Mouse (Mus musculus) forebrain, embryonic 12.5 days (tissue): ENCODE measurements around the gene Gpsm3. TPM values are rescaled to one million over a fixed set of nuclear protein-coding genes. Genes with fewer than 3 reads are reported as not detected.

ENCODE experiments used
- ATAC-seq: fragments of 200-750 bp; cut with Nextera tagmentation; 2 replicates; pipeline ENCODE4 v1.8.0; 2017; ENCODE audit warnings: moderate TSS enrichment; ENCODE audit not compliant: low FRiP score
- H3K27ac ChIP-seq: fragments of 300-500 bp; sonication (generic); 2 replicates; pipeline ENCODE4 v1.5.1; 2016; ENCODE audit warnings: mild to moderate bottlenecking
- H3K27me3 ChIP-seq: fragments of 300-500 bp; sonication (generic); 2 replicates; pipeline ENCODE4 v1.6.1; 2016; ENCODE audit warnings: mild to moderate bottlenecking
- H3K36me3 ChIP-seq: fragments of 300-500 bp; sonication (generic); replicated peaks from 2 replicates; pipeline ENCODE4 v1.6.1; 2016; ENCODE audit warnings: mild to moderate bottlenecking
- H3K4me1 ChIP-seq: fragments of 300-500 bp; sonication (generic); 2 replicates; pipeline ENCODE4 v1.6.1; 2016
- H3K4me2 ChIP-seq: fragments of 300-500 bp; sonication (generic); 2 replicates; pipeline ENCODE4 v1.6.1; 2016; ENCODE audit warnings: mild to moderate bottlenecking, moderate library complexity
- H3K4me3 ChIP-seq: fragments of 300-500 bp; sonication (generic); replicated peaks from 2 replicates; pipeline ENCODE4 v1.5.1; 2016; ENCODE audit warnings: mild to moderate bottlenecking
- H3K9ac ChIP-seq: fragments of 300-500 bp; sonication (generic); 2 replicates; pipeline ENCODE4 v1.6.1; 2016; ENCODE audit warnings: mild to moderate bottlenecking
- H3K9me3 ChIP-seq: fragments of 300-500 bp; sonication (generic); 2 replicates; pipeline ENCODE4 v1.6.1; 2016
- WGBS: fragments of 180-500 bp; shearing (Covaris S2); methylation state at CpG from one replicate; pipeline ENCODE4 v1.1.7; 2016; 5-methylcytosine and 5-hydroxymethylcytosine counted together
- polyA plus RNA-seq: library from polyadenylated mRNA; unstranded; fragments of >200 nt; fragmentation: Nextera tagmentation; extraction: Ambion mirVana; gene quantifications from 2 replicates; pipeline ENCODE4 v1.2.1, GENCODE M21; 2016

Gene Gpsm3
- polyA plus RNA-seq, 1 experiment from 2014 or later: 2.7 TPM

DNA sequence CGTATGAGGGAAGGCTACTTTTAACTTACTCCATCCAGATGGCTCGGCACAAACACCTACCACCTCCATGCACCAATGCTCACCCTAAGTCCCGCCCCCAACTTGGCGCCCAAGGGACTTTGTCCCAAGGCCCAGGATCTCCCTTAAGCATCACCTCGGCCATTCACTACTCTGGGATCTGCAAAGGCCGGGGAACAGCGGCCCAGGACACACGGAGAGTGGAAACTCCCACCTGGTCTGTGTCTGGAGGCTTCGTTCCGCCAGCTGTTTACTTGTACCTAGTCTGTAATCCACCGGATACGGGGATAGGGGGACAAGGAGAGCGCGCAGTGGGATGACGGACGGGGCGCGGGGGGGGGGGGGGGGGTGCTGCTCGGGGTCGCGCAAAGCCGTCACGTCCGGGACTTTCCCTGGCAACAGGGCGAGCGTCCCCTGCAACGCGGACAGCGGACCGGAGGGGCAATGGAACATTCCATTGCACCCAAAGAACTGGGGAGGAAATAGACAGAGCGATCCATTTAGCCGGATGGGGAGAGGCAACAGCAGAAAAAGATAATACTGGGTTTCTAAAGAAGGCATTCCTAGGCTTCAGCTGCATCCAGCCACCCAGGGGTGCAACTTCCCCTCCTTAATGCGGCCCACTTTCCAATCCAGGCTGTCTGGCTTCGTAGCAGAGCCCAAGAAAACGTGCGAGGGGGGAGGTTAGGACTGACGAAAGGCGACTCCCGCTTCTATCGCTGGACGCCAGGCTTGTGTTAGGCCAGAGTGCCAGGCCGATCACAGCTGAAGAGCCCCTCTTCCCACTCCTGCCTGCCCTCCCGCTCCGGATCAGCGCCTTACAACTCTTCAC lies 37.7 kb downstream of the Gpsm3 start:
- Histone ChIP-seq H3K36me3 (peaks cover 9% of the 10 kb centered on the region), H3K9ac (peak overlapping the region; percentile 73), H3K4me2 (peak overlapping the region; percentile 87), H3K4me3 (peak overlapping the region; percentile 71), H3K27me3 (peaks cover 35% of the 10 kb centered on the region), H3K4me1 (peaks cover 60% of the 10 kb centered on the region), H3K27ac (peak overlapping the region; percentile 92), H3K9me3 (no peaks in the 10 kb centered on the region)
- WGBS: under 1% methylated on average over 43 of the region's 45 CpGs
- peak; percentile 67 for ATAC-seq

DNA sequence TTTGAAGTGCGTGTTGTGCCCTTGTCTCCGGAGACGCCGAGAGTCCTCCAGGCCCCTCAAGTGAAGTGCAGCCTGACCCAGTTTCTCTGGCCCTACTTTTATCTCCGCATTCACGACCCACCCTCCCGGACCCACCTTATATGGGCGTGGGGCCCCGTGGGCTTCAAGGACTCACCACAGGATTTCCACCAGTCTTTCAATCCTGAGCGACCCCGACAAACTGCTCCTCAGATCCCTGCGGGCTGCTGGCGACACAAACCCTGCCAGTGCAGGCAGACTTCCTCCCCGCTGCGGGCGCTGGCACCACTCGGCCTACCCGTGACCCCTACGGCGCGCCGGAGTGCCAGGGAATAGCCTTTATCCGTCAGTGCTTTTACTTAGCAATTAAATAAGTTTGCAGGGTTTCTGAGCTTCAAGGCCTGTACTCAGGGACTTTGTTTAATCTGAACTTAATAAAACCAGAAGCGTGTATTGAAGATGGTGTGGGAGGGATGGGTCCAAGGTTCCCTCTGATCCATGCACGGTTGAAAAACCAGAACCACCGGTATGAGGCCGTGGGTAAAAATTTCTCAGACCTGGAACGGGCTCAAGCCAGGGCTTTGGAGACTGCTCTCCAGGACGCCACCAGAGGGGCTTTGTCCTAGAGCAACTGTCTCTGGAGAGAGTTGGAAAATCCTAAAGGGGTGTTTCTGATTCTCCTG lies 38.5 kb downstream of the Gpsm3 start, which contains the start of gene Ppt2:
Ppt2 (minus strand) TSS at position 568 of the 701 bp plus-strand sequence.
- Histone ChIP-seq H3K4me3 (peak within 1 kb of the TSS; percentile 71), H3K27ac (peak within 1 kb of the TSS; percentile 92), H3K36me3 (peaks cover under 1% of the 10 kb centered on the region; the same call in 1 of the 2 replicates), H3K4me2 (peak within 1 kb of the TSS; percentile 87), H3K9ac (peak within 1 kb of the TSS; percentile 73), H3K4me1 (peaks cover 64% of the 10 kb centered on the region), H3K9me3 (no peaks in the 10 kb centered on the region), H3K27me3 (peaks cover 43% of the 10 kb centered on the region)
- no peak for ATAC-seq
- 6% methylated on average over 29 of the region's 29 CpGs for WGBS

GRCm38 (mm10) chr17:34628644-34628967 lies 39.0 kb downstream of the Gpsm3 start:
- no peak for ATAC-seq
- H3K4me1 ChIP-seq: peaks cover 64% of the 10 kb centered on the region
- 12% methylated on average over 5 of the region's 5 CpGs for WGBS
- no peaks in the 10 kb centered on the region for H3K9me3 ChIP-seq
- H3K4me2 ChIP-seq: peak overlapping the region; percentile 87
- no peaks in the 10 kb centered on the region; the same call in 1 of the 2 replicates for H3K36me3 ChIP-seq
- H3K27ac ChIP-seq: peak overlapping the region; percentile 92
- peak overlapping the region; percentile 71 for H3K4me3 ChIP-seq
- H3K9ac ChIP-seq: peak overlapping the region; percentile 73
- H3K27me3 ChIP-seq: peaks cover 48% of the 10 kb centered on the region

DNA sequence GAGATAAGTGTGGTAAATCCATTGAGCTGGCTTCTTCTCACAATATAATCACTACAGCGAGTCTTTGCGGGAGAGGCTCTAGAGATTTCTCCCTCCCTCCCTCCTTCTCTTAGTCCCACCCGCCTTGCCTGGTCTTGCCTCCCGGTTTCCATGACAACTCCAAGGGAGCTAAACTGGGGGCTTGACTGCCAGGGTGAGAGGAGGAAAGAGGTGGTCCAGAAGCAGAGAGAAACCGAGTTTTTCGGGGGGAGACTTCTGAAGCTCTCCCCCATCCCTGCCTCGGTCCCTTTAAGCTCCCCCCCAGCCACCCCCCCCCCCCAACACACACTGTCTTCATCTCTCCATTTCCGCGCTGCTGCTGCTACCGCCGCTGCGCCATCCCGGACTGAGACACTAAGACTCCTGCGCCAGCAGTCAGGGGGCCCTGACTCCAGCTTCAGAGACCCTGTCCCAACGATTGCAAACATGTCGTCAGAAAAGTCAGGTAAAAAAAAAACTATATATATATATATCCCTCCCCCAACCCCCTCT lies 39.7 kb downstream of the Gpsm3 start, which contains the start of gene Prrt1:
Prrt1 (plus strand) TSS at position 313 of the 531 bp plus-strand sequence.
- H3K9ac ChIP-seq: peak within 1 kb of the TSS; percentile 73
- 0% methylated on average over 14 of the region's 16 CpGs for whole genome bisulfite sequencing
- peaks cover 64% of the 10 kb centered on the region for H3K4me1 ChIP-seq
- peaks cover 53% of the 10 kb centered on the region for H3K27me3 ChIP-seq
- no peaks in the 10 kb centered on the region for H3K36me3 ChIP-seq
- no peaks in the 10 kb centered on the region for H3K9me3 ChIP-seq
- H3K4me2 ChIP-seq: peak within 1 kb of the TSS; percentile 87
- peak within 1 kb of the TSS; percentile 71 for H3K4me3 ChIP-seq
- peak within 1 kb of the TSS; percentile 92 for H3K27ac ChIP-seq
- peak; percentile 48 for ATAC-seq

- Histone ChIP-seq H3K9me3 (no peaks in the 10 kb centered on the region), H3K4me1 (peaks cover 64% of the 10 kb centered on the region), H3K9ac (peak overlapping the region; percentile 73), H3K27me3 (peaks cover 53% of the 10 kb centered on the region), H3K4me3 (peak overlapping the region; percentile 38), H3K36me3 (no peaks in the 10 kb centered on the region), H3K27ac (no peak overlapping the region), H3K4me2 (peak overlapping the region; percentile 87)
- no peak for ATAC-seq
- 17% methylated on average over 12 of the region's 12 CpGs for WGBS
Observed at GRCm38 (mm10) chr17:34629796-34630603, 40.4 kb downstream of the Gpsm3 start.

DNA sequence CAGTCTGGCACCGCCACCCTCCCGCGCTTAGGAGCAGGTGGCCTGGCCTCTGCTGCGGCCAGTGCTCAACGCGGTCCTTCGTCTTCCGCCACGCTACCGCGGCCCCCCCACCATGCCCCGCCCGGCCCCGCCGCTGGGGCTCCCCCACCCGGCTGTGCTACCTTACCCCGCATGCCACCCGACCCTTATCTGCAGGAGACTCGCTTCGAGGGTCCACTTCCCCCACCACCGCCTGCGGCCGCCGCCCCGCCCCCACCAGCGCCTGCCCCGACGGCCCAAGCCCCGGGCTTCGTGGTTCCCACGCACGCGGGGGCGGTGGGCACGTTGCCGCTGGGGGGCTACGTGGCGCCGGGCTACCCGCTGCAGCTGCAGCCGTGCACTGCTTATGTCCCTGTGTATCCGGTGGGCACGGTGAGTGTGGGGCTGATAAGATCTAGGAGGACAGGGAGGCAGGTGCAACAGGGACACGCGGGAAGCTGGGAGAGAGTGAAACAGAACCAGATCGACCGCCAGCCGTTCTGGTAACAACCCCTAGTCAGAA lies 41.2 kb downstream of the Gpsm3 start:
- ATAC-seq: no peak
- peak overlapping the region; percentile 51 for H3K9ac ChIP-seq
- H3K4me2 ChIP-seq: peak overlapping the region; percentile 87
- no peaks in the 10 kb centered on the region for H3K36me3 ChIP-seq
- H3K4me1 ChIP-seq: peaks cover 62% of the 10 kb centered on the region
- H3K4me3 ChIP-seq: peak overlapping the region; percentile 38
- no peaks in the 10 kb centered on the region for H3K9me3 ChIP-seq
- no peak overlapping the region for H3K27ac ChIP-seq
- peaks cover 54% of the 10 kb centered on the region for H3K27me3 ChIP-seq
- WGBS: 4% methylated on average over 45 of the region's 48 CpGs

DNA sequence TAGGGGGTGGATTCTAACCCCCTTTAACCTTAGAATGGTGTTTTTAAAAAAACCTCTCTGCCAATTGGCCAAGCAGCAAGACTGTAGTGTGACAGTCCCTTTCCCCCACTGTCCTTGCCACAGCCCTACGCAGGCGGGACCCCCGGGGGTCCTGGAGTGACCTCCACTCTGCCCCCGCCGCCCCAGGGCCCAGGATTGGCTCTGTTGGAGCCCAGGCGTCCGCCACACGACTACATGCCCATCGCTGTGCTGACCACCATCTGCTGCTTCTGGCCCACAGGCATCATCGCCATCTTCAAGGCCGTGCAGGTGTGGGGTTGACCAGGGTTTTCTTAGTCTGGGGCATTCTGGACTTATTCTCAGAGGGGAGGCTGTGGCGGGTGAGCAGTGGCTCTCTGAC lies 42.0 kb downstream of the Gpsm3 start:
- Histone ChIP-seq H3K9me3 (no peaks in the 10 kb centered on the region), H3K4me2 (peak overlapping the region; percentile 87), H3K4me3 (peak overlapping the region; percentile 36), H3K36me3 (no peaks in the 10 kb centered on the region), H3K9ac (peak overlapping the region; percentile 36), H3K4me1 (peaks cover 54% of the 10 kb centered on the region), H3K27ac (no peak overlapping the region), H3K27me3 (peaks cover 56% of the 10 kb centered on the region)
- 5% methylated on average over 12 of the region's 12 CpGs for WGBS
- ATAC-seq: no peak

- H3K4me3 ChIP-seq: peak overlapping the region; percentile 36
- no peak overlapping the region for H3K27ac ChIP-seq
- H3K4me2 ChIP-seq: peak overlapping the region; percentile 87
- WGBS: under 1% methylated on average over 26 of the region's 26 CpGs
- no peaks in the 10 kb centered on the region for H3K9me3 ChIP-seq
- peaks cover 56% of the 10 kb centered on the region for H3K27me3 ChIP-seq
- peak overlapping the region; percentile 36 for H3K9ac ChIP-seq
- no peak for ATAC-seq
- H3K36me3 ChIP-seq: no peaks in the 10 kb centered on the region
- peaks cover 52% of the 10 kb centered on the region for H3K4me1 ChIP-seq
Observed at GRCm38 (mm10) chr17:34632261-34632691, 42.7 kb downstream of the Gpsm3 start.

DNA sequence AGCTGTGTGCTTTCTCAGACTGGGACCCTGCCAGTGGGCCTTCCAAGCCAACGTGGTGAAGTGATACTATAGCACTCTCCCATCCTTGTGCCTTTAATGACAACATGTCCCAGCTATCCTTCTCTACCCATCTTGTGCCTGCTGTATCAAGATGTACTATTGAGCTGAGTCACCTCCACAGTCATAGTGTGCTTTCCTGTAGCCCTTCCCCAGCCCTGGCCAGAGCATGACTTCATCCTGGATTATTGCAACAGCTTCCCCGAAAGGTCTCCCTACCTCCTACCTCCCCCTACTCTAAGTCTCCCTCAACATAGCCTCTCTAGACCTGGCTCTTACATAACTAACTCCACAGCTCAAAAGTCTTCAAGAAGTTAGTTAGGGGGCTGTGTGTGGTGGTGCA lies 46.1 kb downstream of the Gpsm3 start:
- WGBS: 75% methylated on average over 2 of the region's 2 CpGs
- no peak for ATAC-seq
- Histone ChIP-seq H3K27ac (no peak overlapping the region), H3K4me1 (peaks cover 24% of the 10 kb centered on the region), H3K4me3 (no peak overlapping the region), H3K4me2 (no peak overlapping the region), H3K27me3 (peaks cover 37% of the 10 kb centered on the region), H3K36me3 (no peaks in the 10 kb centered on the region), H3K9me3 (no peaks in the 10 kb centered on the region), H3K9ac (no peak overlapping the region)

DNA sequence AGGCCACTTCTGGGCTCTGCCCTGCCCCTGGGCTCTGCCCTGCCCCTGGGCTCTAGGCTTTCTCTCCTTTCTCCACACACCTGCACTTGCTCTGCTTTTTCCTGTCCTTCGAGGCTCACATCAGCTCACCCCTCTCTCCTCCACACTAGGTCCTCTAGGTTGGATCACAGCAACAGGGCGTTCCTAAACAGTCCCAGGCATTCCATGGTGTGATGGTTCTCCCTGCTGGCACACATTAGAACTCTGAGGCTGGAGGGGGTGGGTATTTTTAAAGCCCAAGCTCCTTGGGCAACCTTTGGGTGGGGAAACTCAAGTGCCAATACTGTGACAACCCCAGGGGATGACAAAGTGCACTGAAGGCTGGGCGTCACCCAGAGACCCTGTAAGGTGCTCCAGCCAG lies 47.9 kb downstream of the Gpsm3 start:
- Histone ChIP-seq H3K36me3 (no peaks in the 10 kb centered on the region), H3K27ac (no peak overlapping the region), H3K4me2 (no peak overlapping the region), H3K4me3 (no peak overlapping the region), H3K9me3 (no peaks in the 10 kb centered on the region), H3K4me1 (peaks cover 16% of the 10 kb centered on the region), H3K9ac (no peak overlapping the region), H3K27me3 (peaks cover 19% of the 10 kb centered on the region)
- ATAC-seq: no peak
- 70% methylated on average over 3 of the region's 3 CpGs for WGBS

- 85% methylated on average over 7 of the region's 7 CpGs for WGBS
- Histone ChIP-seq H3K4me1 (peaks cover 13% of the 10 kb centered on the region), H3K9me3 (no peaks in the 10 kb centered on the region), H3K4me3 (no peak overlapping the region), H3K27ac (no peak overlapping the region), H3K9ac (no peak overlapping the region), H3K4me2 (no peak overlapping the region), H3K27me3 (peaks cover 3% of the 10 kb centered on the region; the same call in 1 of the 2 replicates), H3K36me3 (no peaks in the 10 kb centered on the region)
- ATAC-seq: no peak
Observed at GRCm38 (mm10) chr17:34639461-34640255, 50.1 kb downstream of the Gpsm3 start.
